Mouse (Mus musculus): ENCODE measurements at regions not wholly inside any gene's neighbourhood (a gene's known extent, or its start where the extent isn't known, plus 50 kb on each side); places are given as distances from the start of the nearest gene placed in this dataset.

DNA sequence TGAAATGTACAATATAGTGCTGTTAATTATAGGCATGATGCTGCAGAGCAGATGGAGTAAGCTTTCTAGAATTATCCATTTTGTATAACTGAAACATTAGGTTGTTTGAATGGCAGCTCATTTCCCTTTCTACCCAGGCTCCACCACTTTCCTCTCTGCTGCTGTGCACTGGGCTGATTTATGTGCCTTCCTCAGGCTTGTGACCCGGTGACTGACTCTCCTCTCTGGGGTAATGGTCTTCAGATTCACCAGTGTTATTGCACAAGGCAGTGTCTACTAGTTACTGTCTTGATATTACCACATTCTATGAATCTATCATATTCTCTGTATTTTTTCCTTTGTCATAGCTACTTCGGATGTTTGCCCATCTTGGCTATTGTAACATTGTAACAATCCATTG is 109.4 kb upstream of the Tpk1 start:
- Histone ChIP-seq H3K4me3 (ENCODE audit: low read depth, low read length) (no peak overlapping the region), H3K9ac (ENCODE audit: low read depth, low read length) (no peak overlapping the region), H3K4me2 (ENCODE audit: low read depth, low read length) (no peak overlapping the region), H3K27ac (replicated peaks; ENCODE audit: low read depth, low read length) (no peak overlapping the region), H3K4me1 (ENCODE audit: control insufficient read depth, insufficient read depth, low read length) (no peaks in the 10 kb centered on the region), H3K27me3 (replicated peaks; ENCODE audit: control insufficient read depth, insufficient read depth, low read length) (no peaks in the 10 kb centered on the region), H3K9me3 (ENCODE audit: control insufficient read depth, low read length) (no peaks in the 10 kb centered on the region), H3K36me3 (ENCODE audit: control insufficient read depth, insufficient read depth, low read length) (no peaks in the 10 kb centered on the region)
- DNase-seq (ENCODE audit: low spot score) (no peak), ATAC-seq (ENCODE audit: low read depth) (no peak)
- 83% methylated on average over 2 of the region's 2 CpGs for WGBS

DNA sequence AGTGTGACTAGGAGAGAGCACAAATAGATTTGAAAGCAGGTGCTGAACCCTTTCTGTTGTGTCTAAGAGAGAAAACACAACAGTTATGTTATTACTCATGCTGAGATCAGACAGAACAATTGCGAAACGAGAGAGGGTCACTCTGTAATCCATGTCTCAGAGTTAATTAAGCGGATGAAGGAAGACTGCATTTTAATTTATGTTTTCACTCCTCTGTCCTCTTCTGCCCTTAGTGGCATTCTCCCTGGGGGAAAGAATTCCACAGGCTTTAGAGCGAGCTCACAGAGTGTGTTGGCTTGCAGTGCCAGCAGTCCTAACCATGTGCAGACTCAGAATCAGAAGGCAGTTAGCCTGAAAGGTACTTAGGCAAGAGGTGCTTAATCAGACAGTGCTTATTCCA is 108.4 kb upstream of the Tpk1 start:
- Histone ChIP-seq H3K27ac (replicated peaks; ENCODE audit: low read depth, low read length) (no peak overlapping the region), H3K4me1 (ENCODE audit: control insufficient read depth, insufficient read depth, low read length) (no peaks in the 10 kb centered on the region), H3K4me2 (ENCODE audit: low read depth, low read length) (no peak overlapping the region), H3K9me3 (ENCODE audit: control insufficient read depth, low read length) (no peaks in the 10 kb centered on the region), H3K4me3 (ENCODE audit: low read depth, low read length) (no peak overlapping the region), H3K9ac (ENCODE audit: low read depth, low read length) (no peak overlapping the region), H3K27me3 (replicated peaks; ENCODE audit: control insufficient read depth, insufficient read depth, low read length) (no peaks in the 10 kb centered on the region), H3K36me3 (ENCODE audit: control insufficient read depth, insufficient read depth, low read length) (no peaks in the 10 kb centered on the region)
- peak; percentile 1 for DNase-seq (ENCODE audit: low spot score)
- no peak for ATAC-seq (ENCODE audit: low read depth)
- 32% methylated on average over 4 of the region's 4 CpGs for WGBS

DNA sequence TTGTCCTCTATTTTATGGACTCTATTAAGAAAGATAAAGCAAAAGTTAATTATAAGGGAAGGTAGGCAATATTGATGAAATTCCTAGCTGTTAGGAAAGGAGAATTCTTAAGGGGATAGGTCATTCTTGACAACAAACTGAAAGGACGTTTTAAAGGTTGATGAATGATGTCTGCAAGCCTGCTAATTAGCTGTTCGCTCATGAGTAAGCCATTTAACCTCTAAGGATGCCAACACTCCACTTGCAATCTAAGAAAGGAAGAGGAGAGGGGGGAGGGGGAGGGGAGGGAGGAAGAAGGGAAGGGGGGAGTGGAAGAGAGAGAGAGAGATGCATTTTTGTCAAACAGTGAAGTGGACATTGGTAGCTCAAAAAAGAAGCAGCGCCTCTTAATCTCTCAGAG is 107.5 kb upstream of the Tpk1 start:
- no peaks in the 10 kb centered on the region for H3K36me3 ChIP-seq (ENCODE audit: control insufficient read depth, insufficient read depth, low read length)
- no peak overlapping the region for H3K4me3 ChIP-seq (ENCODE audit: low read depth, low read length)
- no peak overlapping the region for H3K9ac ChIP-seq (ENCODE audit: low read depth, low read length)
- H3K4me1 ChIP-seq (ENCODE audit: control insufficient read depth, insufficient read depth, low read length) = no peaks in the 10 kb centered on the region
- ATAC-seq (ENCODE audit: low read depth) (no peak), DNase-seq (ENCODE audit: low spot score) (no peak)
- H3K27ac ChIP-seq (replicated peaks; ENCODE audit: low read depth, low read length) = no peak overlapping the region
- H3K4me2 ChIP-seq (ENCODE audit: low read depth, low read length) = no peak overlapping the region
- WGBS = 46% methylated on average over 3 of the region's 3 CpGs
- H3K9me3 ChIP-seq (ENCODE audit: control insufficient read depth, low read length) = no peaks in the 10 kb centered on the region
- no peaks in the 10 kb centered on the region for H3K27me3 ChIP-seq (replicated peaks; ENCODE audit: control insufficient read depth, insufficient read depth, low read length)

DNA sequence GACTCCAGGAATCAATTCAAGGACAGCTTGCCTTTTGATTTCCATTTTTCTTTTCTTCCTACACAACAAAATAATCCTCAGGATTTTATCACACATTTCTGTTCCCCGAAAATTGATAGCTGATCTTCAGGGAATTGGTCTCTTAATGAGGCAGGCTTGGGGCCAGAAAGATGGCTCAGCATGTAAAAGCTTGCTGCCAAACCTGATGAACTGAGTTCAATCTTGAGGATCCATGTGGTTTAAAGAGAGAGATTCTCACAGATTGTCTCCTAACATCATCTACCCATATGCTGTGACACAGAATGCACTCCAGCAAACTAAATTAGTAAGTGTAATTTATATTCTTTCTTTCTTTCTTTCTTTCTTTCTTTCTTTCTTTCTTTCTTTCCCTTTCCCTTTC is 99.9 kb upstream of the Tpk1 start:
- WGBS = 59% methylated on average over 1 of the region's 1 CpGs

More for the DNA sequence above, 99.9 kb upstream of the Tpk1 start:
- no peaks in the 10 kb centered on the region for H3K4me1 ChIP-seq (ENCODE audit: control insufficient read depth, insufficient read depth, low read length)
- ATAC-seq (ENCODE audit: low read depth) (no peak), DNase-seq (ENCODE audit: low spot score) (no peak)
- H3K9me3 ChIP-seq (ENCODE audit: control insufficient read depth, low read length) = no peaks in the 10 kb centered on the region
- no peaks in the 10 kb centered on the region for H3K27me3 ChIP-seq (replicated peaks; ENCODE audit: control insufficient read depth, insufficient read depth, low read length)
- H3K4me2 ChIP-seq (ENCODE audit: low read depth, low read length) = no peak overlapping the region
- no peaks in the 10 kb centered on the region for H3K36me3 ChIP-seq (ENCODE audit: control insufficient read depth, insufficient read depth, low read length)
- H3K9ac ChIP-seq (ENCODE audit: low read depth, low read length) = no peak overlapping the region
- H3K4me3 ChIP-seq (ENCODE audit: low read depth, low read length) = no peak overlapping the region
- H3K27ac ChIP-seq (replicated peaks; ENCODE audit: low read depth, low read length) = no peak overlapping the region
